Mouse (Mus musculus) testis, adult 2 months (tissue): ENCODE data around the gene Sin3a. TPM values are rescaled to one million over a fixed set of nuclear protein-coding genes. Genes with fewer than 3 reads are reported as not detected.

Experiments used
- H3K27ac ChIP-seq: fragments of 200-500 bp; 2 replicates; pipeline ENCODE4 v1.5.1; 2012; ENCODE audit warnings: low read depth, low read length; ENCODE audit not compliant: control insufficient read depth, insufficient read depth
- H3K27me3 ChIP-seq: fragments of 200-500 bp; 2 replicates; pipeline ENCODE4 v1.6.1; 2012; ENCODE audit warnings: mild to moderate bottlenecking, low read length, moderate library complexity; ENCODE audit not compliant: control insufficient read depth, insufficient read depth
- H3K36me3 ChIP-seq: fragments of 200-500 bp; 2 replicates; pipeline ENCODE4 v1.6.1; 2012; ENCODE audit warnings: mild to moderate bottlenecking, low read length; ENCODE audit not compliant: control insufficient read depth, insufficient read depth
- H3K4me1 ChIP-seq: fragments of 200-500 bp; 2 replicates; pipeline ENCODE4 v1.6.1; 2012; ENCODE audit warnings: low read length; ENCODE audit not compliant: control insufficient read depth, insufficient read depth
- H3K4me3 ChIP-seq: fragments of 200-500 bp; 2 replicates; pipeline ENCODE4 v1.5.1; 2012; ENCODE audit warnings: low read depth, mild to moderate bottlenecking, low read length, moderate library complexity, mixed read lengths; ENCODE audit not compliant: control insufficient read depth
- CTCF ChIP-seq: fragments of 200-500 bp; IDR thresholded peaks from 2 replicates; pipeline ENCODE4 v1.5.1; 2012; ENCODE audit warnings: low read depth, mild to moderate bottlenecking, inconsistent platforms, low read length, moderate library complexity; ENCODE audit not compliant: control insufficient read depth, insufficient read depth, insufficient replicate concordance
- POLR2A ChIP-seq: fragments of 200-500 bp; IDR thresholded peaks from 2 replicates; pipeline ENCODE4 v1.6.1; 2012; ENCODE audit warnings: low read depth, mild to moderate bottlenecking, inconsistent platforms, low read length, moderate library complexity; ENCODE audit not compliant: control insufficient read depth
- polyA plus RNA-seq: library from polyadenylated mRNA; depleted of rRNA; stranded (reverse); fragments of >200 nt; gene quantifications from 2 replicates; pipeline ENCODE4 v1.2.3, GENCODE M21; 2012

Gene Sin3a
- polyA plus RNA-seq, 1 experiment, result 99.2 TPM

DNA sequence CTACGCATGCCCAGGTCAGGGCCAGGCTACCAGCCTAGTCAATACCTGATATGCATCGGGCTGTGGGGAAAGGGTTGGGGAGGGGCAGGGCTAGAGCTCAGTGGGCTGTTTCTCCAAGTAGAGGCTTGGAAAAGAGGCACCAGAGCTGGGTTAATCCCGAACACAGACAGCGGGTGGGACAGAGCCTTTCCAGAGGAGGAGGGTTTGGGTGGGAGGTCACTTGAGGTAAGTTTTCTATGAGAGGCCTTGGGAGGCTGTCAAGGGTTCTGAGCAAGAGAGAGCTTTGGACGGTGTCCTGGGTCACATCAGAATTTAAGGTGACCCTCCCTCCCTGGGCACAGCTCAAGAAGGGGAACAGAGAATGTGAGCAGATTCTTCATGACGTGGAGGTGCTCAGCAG lies 66.7 kb downstream of the Sin3a start:
- no peak overlapping the region for H3K27ac ChIP-seq
- H3K4me1 ChIP-seq, result no peaks in the 10 kb centered on the region
- no peak overlapping the region for H3K4me3 ChIP-seq
- no peaks in the 10 kb centered on the region; the same call in 1 of the 2 replicates for H3K36me3 ChIP-seq
- H3K27me3 ChIP-seq, result no peaks in the 10 kb centered on the region
- no peak for TF ChIP-seq CTCF

GRCm38 (mm10) chr9:57139110-57139509 lies 67.3 kb downstream of the Sin3a start:
- TF ChIP-seq CTCF, result no peak
- no peak for TF ChIP-seq POLR2A
- Histone ChIP-seq H3K4me1 (no peaks in the 10 kb centered on the region), H3K36me3 (no peaks in the 10 kb centered on the region; the same call in 1 of the 2 replicates), H3K4me3 (no peak overlapping the region), H3K27me3 (no peaks in the 10 kb centered on the region), H3K27ac (no peak overlapping the region)

DNA sequence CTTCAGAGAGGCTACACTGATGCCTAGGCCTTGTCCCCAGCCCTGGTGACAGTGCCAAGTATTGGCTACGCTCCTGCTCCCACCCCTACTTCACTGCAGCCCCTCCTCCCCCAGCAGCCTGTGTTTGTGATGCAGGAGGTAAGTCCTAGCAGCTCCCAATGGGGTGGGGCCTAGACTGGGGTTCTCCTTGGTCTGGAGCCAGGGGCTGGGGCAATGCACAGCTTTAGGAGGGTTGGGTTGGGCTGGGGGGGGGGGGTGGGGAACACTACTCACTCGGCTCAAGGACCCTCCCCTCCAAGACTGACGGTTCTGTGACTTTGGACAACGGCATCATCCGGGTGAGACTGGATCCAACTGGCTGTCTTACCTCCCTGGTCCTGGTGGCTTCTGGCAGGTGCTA lies 67.7 kb downstream of the Sin3a start:
- H3K36me3 ChIP-seq, result no peaks in the 10 kb centered on the region; the same call in 1 of the 2 replicates
- no peaks in the 10 kb centered on the region for H3K27me3 ChIP-seq
- no peak overlapping the region for H3K4me3 ChIP-seq
- H3K27ac ChIP-seq, result no peak overlapping the region
- TF ChIP-seq CTCF, result no peak
- TF ChIP-seq POLR2A, result no peak
- H3K4me1 ChIP-seq, result no peaks in the 10 kb centered on the region

- Histone ChIP-seq H3K27me3 (no peaks in the 10 kb centered on the region), H3K4me3 (no peak overlapping the region), H3K27ac (no peak overlapping the region), H3K4me1 (no peaks in the 10 kb centered on the region), H3K36me3 (no peaks in the 10 kb centered on the region; the same call in 1 of the 2 replicates)
- TF ChIP-seq CTCF, result no peak
Measured at GRCm38 (mm10) chr9:57141417-57142353, 69.8 kb downstream of the Sin3a start.

DNA sequence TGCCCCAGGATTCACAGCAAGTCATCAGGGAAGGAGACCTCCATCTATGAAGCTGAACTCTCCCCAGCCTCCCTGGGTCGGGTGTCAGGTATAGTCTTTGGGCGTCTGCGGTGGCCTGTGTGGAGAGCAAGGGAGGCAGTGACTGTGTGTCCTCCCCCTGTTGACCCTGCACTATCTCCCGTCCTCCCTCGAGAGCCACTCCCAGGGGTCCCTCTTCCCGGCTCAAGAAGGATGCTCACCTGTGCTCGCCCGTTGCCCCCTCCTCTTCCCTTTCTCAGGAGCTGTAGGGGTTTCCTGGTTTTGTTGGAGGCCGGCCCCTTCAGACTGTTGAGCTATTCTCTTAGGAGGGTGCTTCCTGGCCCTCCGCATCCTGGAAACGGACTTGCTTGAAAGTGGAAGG lies 71.4 kb downstream of the Sin3a start:
- H3K27ac ChIP-seq, result no peak overlapping the region
- no peaks in the 10 kb centered on the region; the same call in 1 of the 2 replicates for H3K4me1 ChIP-seq
- H3K36me3 ChIP-seq, result no peaks in the 10 kb centered on the region
- H3K4me3 ChIP-seq, result no peak overlapping the region
- no peaks in the 10 kb centered on the region for H3K27me3 ChIP-seq
- TF ChIP-seq POLR2A (no peak), CTCF (no peak)

GRCm38 (mm10) chr9:57144830-57145229 lies 73.0 kb downstream of the Sin3a start:
- Histone ChIP-seq H3K4me3 (no peak overlapping the region), H3K4me1 (peaks cover 3% of the 10 kb centered on the region), H3K27ac (no peak overlapping the region), H3K36me3 (no peaks in the 10 kb centered on the region), H3K27me3 (no peaks in the 10 kb centered on the region)
- TF ChIP-seq POLR2A (no peak), CTCF (no peak)

GRCm38 (mm10) chr9:57146451-57147066 lies 74.7 kb downstream of the Sin3a start:
- Histone ChIP-seq H3K36me3 (no peaks in the 10 kb centered on the region), H3K27ac (no peak overlapping the region), H3K4me1 (peaks cover 3% of the 10 kb centered on the region), H3K27me3 (no peaks in the 10 kb centered on the region), H3K4me3 (no peak overlapping the region)
- no peak for TF ChIP-seq CTCF
- no peak for TF ChIP-seq POLR2A
